In genomic region chr1:119849146-119849935, GRCm38 (mm10) we compare ENCODE assay signal across 14 mouse cellular contexts.
"Had no signal": no experiment of that assay in that cellular context is flagged by ENCODE, and none has a peak within 500 bp of the region (broad histone marks: within the 10 kb centered on the region; RNA-seq: fewer than 3 reads in every experiment).

No protein-coding gene starts in this region.

- H3K36me3 ChIP-seq: midbrain, embryonic 13.5 days; midbrain, embryonic 15.5 days; neural tube, embryonic 12.5 days; stomach, embryonic 15.5 days had no signal

- H3K27me3 ChIP-seq: megakaryocyte, embryonic 14.5 days; midbrain, embryonic 13.5 days; midbrain, embryonic 15.5 days; neural tube, embryonic 12.5 days; stomach, embryonic 15.5 days had no signal

- H3K27ac ChIP-seq: midbrain, embryonic 13.5 days; midbrain, embryonic 15.5 days; neural tube, embryonic 12.5 days; stomach, embryonic 15.5 days; stomach, postnatal 0 days had no signal

- H3K4me3 ChIP-seq: megakaryocyte, embryonic 14.5 days; midbrain, embryonic 13.5 days; midbrain, embryonic 15.5 days; neural tube, embryonic 12.5 days; stomach, embryonic 15.5 days had no signal

- H3K9me3 ChIP-seq: midbrain, embryonic 13.5 days; midbrain, embryonic 15.5 days; neural tube, embryonic 12.5 days; stomach, embryonic 15.5 days had no signal

- H3K4me2 ChIP-seq: lung, embryonic 14.5 days; midbrain, embryonic 11.5 days; midbrain, embryonic 13.5 days; midbrain, embryonic 15.5 days; neural tube, embryonic 12.5 days; stomach, embryonic 15.5 days had no signal

- H3K9ac ChIP-seq: lung, embryonic 14.5 days; midbrain, embryonic 13.5 days; midbrain, embryonic 15.5 days; neural tube, embryonic 12.5 days; stomach, embryonic 15.5 days had no signal

- ATAC-seq: midbrain, embryonic 13.5 days; midbrain, embryonic 15.5 days had no signal

- DNase-seq: lung, adult 18-20 months; lung, embryonic 14.5 days; lung, postnatal 10 days; lung, postnatal 4 days; right cerebral cortex, postnatal 14 days; thymus, adult 2 months; thymus, postnatal 36 days had no signal

- H3K4me1 ChIP-seq: midbrain, embryonic 13.5 days; midbrain, embryonic 15.5 days; neural tube, embryonic 12.5 days; stomach, embryonic 15.5 days had no signal
